Mouse (Mus musculus) intestine, embryonic 14.5 days (tissue): ENCODE results near the gene Ppp4c. TPM values are rescaled to one million over a fixed set of nuclear protein-coding genes. Genes with fewer than 3 reads are reported as not detected.

Experiments
- ATAC-seq: fragments of 200-750 bp; cut with Nextera tagmentation; replicated peaks from 2 replicates; pipeline ENCODE4 v1.8.0; 2017; ENCODE audit warnings: low read depth, moderate number of reproducible peaks, moderate TSS enrichment, moderate library complexity; ENCODE audit not compliant: low FRiP score, low TSS enrichment
- DNase-seq: peaks from one replicate; pipeline ENCODE4 v3.0.0-alpha.2; 2018; ENCODE audit warnings: low spot score
- H3K27ac ChIP-seq: fragments of 300-500 bp; sonication (generic); 2 replicates; pipeline ENCODE4 v1.5.1; 2014; ENCODE audit warnings: low read depth, mild to moderate bottlenecking, control low read depth
- H3K27me3 ChIP-seq: fragments of 300-500 bp; sonication (generic); replicated peaks from 2 replicates; pipeline ENCODE4 v1.6.1; 2014; ENCODE audit warnings: low read length, control low read depth; ENCODE audit not compliant: control insufficient read depth, insufficient read depth
- H3K36me3 ChIP-seq: fragments of 300-500 bp; sonication (generic); 2 replicates; pipeline ENCODE4 v1.6.1; 2014; ENCODE audit warnings: low read length, control low read depth; ENCODE audit not compliant: control insufficient read depth, insufficient read depth
- H3K4me1 ChIP-seq: fragments of 300-500 bp; sonication (generic); replicated peaks from 2 replicates; pipeline ENCODE4 v1.6.1; 2014; ENCODE audit warnings: low read length, control low read depth, mixed read lengths; ENCODE audit not compliant: control insufficient read depth, insufficient read depth
- H3K4me2 ChIP-seq: fragments of 300-500 bp; sonication (generic); 2 replicates; pipeline ENCODE4 v1.6.1; 2014; ENCODE audit warnings: low read length
- H3K4me3 ChIP-seq: fragments of 300-500 bp; sonication (generic); 2 replicates; pipeline ENCODE4 v1.5.1; 2014; ENCODE audit warnings: low read depth, low read length, control low read depth, mixed read lengths
- H3K9ac ChIP-seq: fragments of 300-500 bp; sonication (generic); 2 replicates; pipeline ENCODE4 v1.6.1; 2014; ENCODE audit warnings: mild to moderate bottlenecking, low read length
- H3K9me3 ChIP-seq: fragments of 300-500 bp; sonication (generic); 2 replicates; pipeline ENCODE4 v1.6.1; 2016; ENCODE audit warnings: low read length, control low read depth; ENCODE audit not compliant: control insufficient read depth
- WGBS: fragments of 180-500 bp; shearing (Covaris S2); extraction: QIAGEN DNeasy Blood & Tissue Kit; methylation state at CpG from one replicate; pipeline ENCODE4 v1.1.7; 2014; 5-methylcytosine and 5-hydroxymethylcytosine counted together
- polyA plus RNA-seq: library from polyadenylated mRNA; unstranded; fragments of >200 nt; fragmentation: Nextera tagmentation; extraction: Ambion mirVana; gene quantifications from 2 replicates; pipeline ENCODE4 v1.2.1, GENCODE M21; 2014

Gene Ppp4c
- polyA plus RNA-seq, 1 experiment from 2014 or later = 277 TPM

DNA sequence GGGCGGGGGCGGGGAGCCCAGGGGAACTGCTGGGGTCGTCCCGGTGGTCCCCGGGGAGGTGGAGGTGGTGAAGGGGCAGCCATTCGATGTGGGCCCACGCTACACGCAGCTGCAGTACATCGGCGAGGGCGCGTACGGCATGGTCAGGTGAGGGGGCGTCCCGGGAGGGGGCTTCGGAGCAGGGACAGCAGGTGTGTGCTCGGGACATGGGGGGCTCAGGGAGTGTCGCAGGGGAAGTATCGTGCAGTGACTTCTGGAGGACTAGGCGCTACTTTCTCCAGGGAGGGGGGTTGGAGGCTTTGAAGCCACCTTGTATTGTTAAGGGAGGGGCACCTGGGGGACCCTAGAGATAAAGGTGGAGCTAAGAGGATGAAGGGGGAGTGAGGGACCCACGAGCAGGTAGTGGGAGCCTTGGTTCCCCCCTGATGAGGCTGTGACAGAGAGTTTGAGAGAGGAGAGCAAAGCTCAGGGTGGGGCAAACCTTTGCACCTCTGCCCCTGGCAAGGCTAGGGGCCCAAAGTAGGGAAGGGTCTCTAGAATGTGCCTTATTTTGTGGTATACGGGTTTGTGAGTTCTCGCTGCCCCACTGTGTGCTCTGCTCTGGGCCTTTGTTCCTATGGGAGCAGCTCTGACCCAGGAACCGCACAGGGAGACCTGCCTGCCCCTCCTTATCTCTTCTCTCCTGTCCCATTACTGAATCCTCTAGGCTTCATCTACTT, 32.5 kb downstream of the Ppp4c start:
- peak overlapping the region; percentile 80 for H3K4me3 ChIP-seq
- peaks cover 28% of the 10 kb centered on the region for H3K36me3 ChIP-seq
- no peaks in the 10 kb centered on the region for H3K9me3 ChIP-seq
- DNase-seq = no peak
- under 1% methylated on average over 22 of the region's 24 CpGs for WGBS
- ATAC-seq = peak; percentile 50
- no peaks in the 10 kb centered on the region for H3K27me3 ChIP-seq
- peak overlapping the region; percentile 94 for H3K4me2 ChIP-seq
- peak overlapping the region; percentile 96 for H3K27ac ChIP-seq
- H3K4me1 ChIP-seq = peaks cover 28% of the 10 kb centered on the region
- peak overlapping the region; percentile 84 for H3K9ac ChIP-seq

- 2% methylated on average over 10 of the region's 38 CpGs for WGBS
- H3K27me3 ChIP-seq = no peaks in the 10 kb centered on the region
- no peaks in the 10 kb centered on the region for H3K9me3 ChIP-seq
These were observed 33.1 kb downstream of the Ppp4c start, which contains the start of gene Mapk3 for GRCm38 (mm10) chr7:126759050-126759671. TSS of gene Mapk3 (plus strand) at chr7:126759601.

GRCm38 (mm10) chr7:126758539-126758938, 33.8 kb downstream of the Ppp4c start:
- H3K4me1 ChIP-seq = peaks cover 31% of the 10 kb centered on the region
- H3K4me3 ChIP-seq = no peak overlapping the region
- H3K4me2 ChIP-seq = no peak overlapping the region
- DNase-seq (no peak), ATAC-seq (no peak)
- H3K9ac ChIP-seq = no peak overlapping the region
- no peaks in the 10 kb centered on the region for H3K9me3 ChIP-seq
- H3K36me3 ChIP-seq = peaks cover 15% of the 10 kb centered on the region
- H3K27me3 ChIP-seq = no peaks in the 10 kb centered on the region
- H3K27ac ChIP-seq = no peak overlapping the region
- WGBS = 77% methylated on average over 7 of the region's 7 CpGs

More at GRCm38 (mm10) chr7:126759050-126759671, 33.1 kb downstream of the Ppp4c start, which contains the start of gene Mapk3:
- Histone ChIP-seq H3K4me3 (peak within 1 kb of the TSS; percentile 80), H3K4me1 (peaks cover 31% of the 10 kb centered on the region), H3K27ac (peak within 1 kb of the TSS; percentile 96), H3K4me2 (peak within 1 kb of the TSS; percentile 94), H3K36me3 (peaks cover 22% of the 10 kb centered on the region), H3K9ac (peak within 1 kb of the TSS; percentile 84)
- DNase-seq (peak; percentile 92), ATAC-seq (peak; percentile 67)

GRCm38 (mm10) chr7:126754866-126755265, 37.4 kb downstream of the Ppp4c start:
- Histone ChIP-seq H3K4me3 (no peak overlapping the region), H3K27me3 (no peaks in the 10 kb centered on the region), H3K4me1 (0 out of 2 replicates have a peak, but pooled peaks cover 7% of the 10 kb centered on the region), H3K4me2 (peak overlapping the region; percentile 30; the same call in 1 of the 2 replicates), H3K9me3 (no peaks in the 10 kb centered on the region), H3K36me3 (no peaks in the 10 kb centered on the region), H3K27ac (peak overlapping the region; percentile 60), H3K9ac (no peak overlapping the region)
- WGBS = under 1% methylated on average over 9 of the region's 9 CpGs
- ATAC-seq = peak; percentile 53
- DNase-seq = peak; percentile 90

DNA sequence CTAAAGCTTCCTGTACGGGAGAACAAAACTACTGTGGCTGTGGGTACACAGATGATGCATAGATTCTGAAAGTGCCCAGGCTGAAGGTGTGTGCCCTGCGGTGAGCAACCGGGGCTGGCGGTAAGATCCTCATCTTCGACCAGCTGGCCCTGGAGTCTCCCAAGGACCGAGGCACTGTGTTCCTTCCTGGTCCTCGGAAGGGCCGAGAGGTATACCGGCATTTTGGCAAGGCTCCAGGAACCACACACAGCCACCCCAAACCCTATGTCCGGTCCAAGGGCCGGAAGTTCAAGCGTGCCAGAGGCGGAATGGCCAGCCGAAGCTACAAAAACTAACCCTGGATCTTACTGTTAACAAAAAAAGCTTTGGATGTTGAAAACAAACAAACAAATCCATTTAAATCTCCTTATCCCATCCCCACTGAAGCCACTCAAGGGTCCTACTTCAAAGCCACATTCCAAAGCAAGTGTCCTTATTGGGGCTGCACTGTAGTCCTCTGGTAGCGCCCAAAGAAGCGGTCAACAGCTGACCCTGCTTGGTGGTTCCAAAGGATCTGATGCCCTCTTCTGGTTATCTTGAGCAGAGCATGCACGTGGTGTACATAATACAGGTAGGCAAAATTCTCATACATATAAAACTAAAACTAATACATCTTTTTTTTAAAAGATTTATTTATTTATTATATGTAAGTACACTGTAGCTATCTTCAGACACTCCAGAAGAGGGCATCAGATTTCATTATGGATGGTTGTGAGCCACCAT, 42.5 kb downstream of the Ppp4c start:
- Histone ChIP-seq H3K9ac (no peak overlapping the region), H3K27me3 (no peaks in the 10 kb centered on the region), H3K36me3 (no peaks in the 10 kb centered on the region), H3K9me3 (no peaks in the 10 kb centered on the region), H3K4me3 (no peak overlapping the region), H3K4me1 (0 out of 2 replicates have a peak, but pooled peaks cover 2% of the 10 kb centered on the region), H3K27ac (no peak overlapping the region), H3K4me2 (no peak overlapping the region)
- DNase-seq (no peak), ATAC-seq (no peak)
- WGBS = 94% methylated on average over 17 of the region's 17 CpGs

- Histone ChIP-seq H3K27me3 (no peaks in the 10 kb centered on the region), H3K4me2 (no peak overlapping the region), H3K4me3 (no peak overlapping the region), H3K9me3 (no peaks in the 10 kb centered on the region), H3K9ac (no peak overlapping the region), H3K27ac (peak overlapping the region; percentile 33; the same call in 1 of the 2 replicates), H3K4me1 (no peaks in the 10 kb centered on the region), H3K36me3 (no peaks in the 10 kb centered on the region)
- DNase-seq (no peak), ATAC-seq (no peak)
- 67% methylated on average over 7 of the region's 7 CpGs for WGBS
These were observed 43.5 kb downstream of the Ppp4c start for GRCm38 (mm10) chr7:126748824-126749223.

DNA sequence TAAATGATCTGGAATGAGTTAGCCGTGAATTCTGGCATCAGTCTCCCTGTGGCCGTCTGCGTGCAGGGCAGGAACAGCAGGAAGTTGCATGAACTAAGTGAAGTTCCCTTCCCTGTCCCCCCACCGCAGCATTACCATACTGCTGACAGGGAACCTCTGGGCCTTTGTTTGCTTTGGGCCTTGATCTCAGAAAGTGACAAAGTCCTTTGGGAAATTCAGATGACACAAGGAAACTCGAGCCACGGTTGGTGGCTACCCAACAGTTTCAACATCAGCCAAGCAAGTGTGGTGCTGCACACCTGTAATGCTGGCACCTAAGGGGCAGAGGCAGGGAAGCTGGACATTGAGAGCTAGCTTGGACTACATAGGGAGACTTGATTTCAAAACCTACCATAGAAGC, 45.5 kb downstream of the Ppp4c start:
- H3K27ac ChIP-seq = peak overlapping the region; percentile 10; the same call in 1 of the 2 replicates
- WGBS = 33% methylated on average over 6 of the region's 6 CpGs
- DNase-seq (peak; percentile 58), ATAC-seq (peak; percentile 63; the same call in 1 of the 2 replicates)
- no peak overlapping the region for H3K4me3 ChIP-seq
- H3K27me3 ChIP-seq = no peaks in the 10 kb centered on the region
- H3K4me2 ChIP-seq = no peak overlapping the region
- H3K4me1 ChIP-seq = no peaks in the 10 kb centered on the region
- no peak overlapping the region for H3K9ac ChIP-seq
- H3K36me3 ChIP-seq = no peaks in the 10 kb centered on the region
- no peaks in the 10 kb centered on the region for H3K9me3 ChIP-seq

DNA sequence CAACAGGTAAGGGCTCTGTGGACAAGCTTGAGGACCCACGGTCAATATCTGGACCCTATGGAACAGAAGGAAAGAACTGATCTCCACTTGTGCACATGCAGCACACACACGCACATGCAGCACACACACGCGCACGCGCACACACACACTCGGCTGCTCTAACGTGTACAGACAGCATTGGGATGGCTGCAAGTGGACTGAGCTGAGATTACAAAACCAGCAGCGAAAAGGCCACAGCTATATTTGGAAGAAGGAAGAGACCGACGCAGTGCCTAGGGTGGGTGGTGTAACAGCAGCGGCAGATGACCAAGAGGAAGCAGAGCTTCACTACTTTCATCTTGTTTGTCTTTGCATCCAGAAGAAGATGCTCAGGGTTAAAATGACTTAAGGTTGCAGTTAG, 46.2 kb downstream of the Ppp4c start:
- Histone ChIP-seq H3K9ac (no peak overlapping the region), H3K4me3 (no peak overlapping the region), H3K27me3 (no peaks in the 10 kb centered on the region), H3K27ac (no peak overlapping the region), H3K9me3 (no peaks in the 10 kb centered on the region), H3K4me1 (no peaks in the 10 kb centered on the region), H3K36me3 (no peaks in the 10 kb centered on the region), H3K4me2 (no peak overlapping the region)
- WGBS = 90% methylated on average over 12 of the region's 12 CpGs
- no peak for ATAC-seq
- DNase-seq = peak; percentile 47
